Mouse (Mus musculus) testis, adult 2 months (tissue): ENCODE data around the gene 1810010H24Rik.

Experiments used
- CTCF ChIP-seq: fragments of 200-500 bp; IDR thresholded peaks from 2 replicates; pipeline ENCODE4 v1.5.1; 2012; ENCODE audit warnings: low read depth, mild to moderate bottlenecking, inconsistent platforms, low read length, moderate library complexity; ENCODE audit not compliant: control insufficient read depth, insufficient read depth, insufficient replicate concordance
- POLR2A ChIP-seq: fragments of 200-500 bp; IDR thresholded peaks from 2 replicates; pipeline ENCODE4 v1.6.1; 2012; ENCODE audit warnings: low read depth, mild to moderate bottlenecking, inconsistent platforms, low read length, moderate library complexity; ENCODE audit not compliant: control insufficient read depth

DNA sequence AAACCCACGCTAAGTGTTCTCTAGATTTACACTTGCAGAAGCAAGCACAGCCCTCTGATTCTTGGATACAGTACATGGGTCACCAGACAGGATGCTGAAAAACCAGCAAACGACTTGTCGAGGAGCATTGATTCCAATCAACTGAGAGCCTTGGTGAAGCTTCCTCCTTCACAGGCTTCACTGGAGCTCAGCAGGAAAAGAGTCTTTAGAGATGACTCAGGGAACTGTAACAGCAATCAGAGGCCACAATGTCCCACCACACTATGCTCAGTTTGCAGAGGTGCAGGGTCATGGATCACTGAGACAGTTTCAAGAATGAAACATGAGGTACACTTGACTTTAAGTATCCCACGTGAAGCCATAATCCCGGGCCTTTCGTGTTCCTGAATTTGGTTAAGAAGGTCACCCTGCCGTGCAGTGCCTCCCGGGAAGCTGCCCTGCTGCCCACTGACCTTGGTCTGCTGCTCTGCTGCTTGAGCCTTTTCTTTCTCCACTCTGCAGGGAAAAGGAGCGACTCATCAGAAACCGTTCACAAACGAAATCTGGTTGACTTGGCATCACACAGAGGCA is 39.8 kb downstream of the 1810010H24Rik start:
- TF ChIP-seq CTCF (no peak), POLR2A (no peak)
